Mouse (Mus musculus) erythroblast, embryonic 14.5 days (primary cell): ENCODE data around the gene Zdhhc13.

Source experiments
- GATA1 ChIP-seq: IDR thresholded peaks from 2 replicates; pipeline ENCODE4 v1.6.1; 2012; ENCODE audit warnings: low read length, inconsistent platforms, mixed read lengths
- TAL1 ChIP-seq: IDR thresholded peaks from 3 replicates; pipeline ENCODE4 v1.6.1; 2012; ENCODE audit warnings: low read length, inconsistent platforms, mixed read lengths

DNA sequence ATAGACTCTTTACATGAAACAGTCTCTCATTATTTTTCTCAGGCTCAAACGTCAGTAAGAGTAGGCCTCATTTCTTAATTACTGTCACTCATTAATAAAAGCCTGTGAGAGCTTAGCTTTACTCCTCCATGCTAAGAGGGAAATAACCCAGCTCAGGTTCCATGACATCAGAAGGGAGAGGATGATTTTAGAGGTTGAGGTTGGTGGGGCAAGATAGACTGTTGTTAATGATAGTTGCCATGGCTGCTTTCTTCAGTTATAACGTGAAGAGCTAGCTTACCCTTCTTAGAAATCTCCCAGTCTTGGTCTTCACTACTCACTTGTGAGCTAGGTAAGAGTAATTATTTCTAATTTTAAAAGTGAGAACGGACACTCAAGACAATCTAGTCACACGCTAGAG lies 1.3 kb downstream of the Zdhhc13 start:
- TF ChIP-seq GATA1, result no peak
- no peak for TF ChIP-seq TAL1
